In the genomic region with DNA sequence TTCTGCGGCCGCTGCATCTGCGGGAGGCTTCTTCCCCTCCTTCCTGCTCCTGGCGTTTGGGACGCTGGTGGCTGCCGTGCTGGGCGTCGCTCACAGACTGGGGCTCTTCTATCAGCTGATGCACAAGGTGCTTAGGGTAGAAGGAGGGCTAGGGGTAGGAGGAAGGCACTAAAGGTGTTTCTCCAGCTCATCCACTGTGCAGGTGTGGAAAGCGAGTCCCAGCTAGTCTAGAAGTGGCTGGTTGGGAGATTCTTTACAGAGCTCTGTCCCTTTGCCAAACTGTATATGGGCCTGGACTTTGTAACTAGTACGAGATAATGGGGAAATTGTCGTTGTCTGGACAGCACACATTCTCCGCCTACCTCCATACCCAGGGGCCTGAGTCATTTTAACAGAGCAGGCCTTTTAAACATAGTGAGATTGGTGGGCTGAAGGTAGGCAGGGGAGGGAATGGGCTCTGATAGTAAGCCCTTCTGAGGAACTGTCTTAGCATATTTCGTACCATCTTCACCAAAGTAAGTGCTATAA, we compare ENCODE assay signal across 8 mouse cellular contexts. TPM values are rescaled to one million over a fixed set of nuclear protein-coding genes. Genes with fewer than 3 reads are reported as not detected.
A peak's percentile ranks its signal among the peaks of the same experiment; 100 is the strongest.
DNase-seq lines count a peak whose midpoint lies in the region; ATAC-seq and TF ChIP-seq lines count a peak whose summit lies in the region.

No protein-coding gene starts in this region.

- peak; percentile 50 for ATAC-seq in embryonic facial prominence, embryonic 11.5 days (replicated peaks; ENCODE audit: insufficient number of reproducible peaks, low FRiP score, low TSS enrichment, low read depth)
- ATAC-seq in neural tube, embryonic 13.5 days (ENCODE audit: low read depth): peak; percentile 57

- peak overlapping the region; percentile 95 for H3K27ac ChIP-seq in liver, adult 2 months (replicated peaks; ENCODE audit: insufficient read depth, low read depth, low read length)
- 0 out of 2 replicates have a peak overlapping the region, but pooled peaks have one; percentile 43 for H3K27ac ChIP-seq in embryonic facial prominence, embryonic 11.5 days (replicated peaks; ENCODE audit: low read depth, low read length)
- H3K27ac ChIP-seq in neural tube, embryonic 13.5 days (replicated peaks): peak overlapping the region; percentile 81

- TF ChIP-seq POLR2A in liver, adult 2 months (IDR thresholded peaks at IDR 0.05; ENCODE audit: extremely low read depth, insufficient read depth, low read length): no peak

- no peaks in the 10 kb centered on the region for H3K27me3 ChIP-seq in liver, adult 2 months (ENCODE audit: control insufficient read depth, insufficient read depth, low read length)
- no peaks in the 10 kb centered on the region for H3K27me3 ChIP-seq in embryonic facial prominence, embryonic 11.5 days (ENCODE audit: control insufficient read depth, insufficient read depth, low read length)
- H3K27me3 ChIP-seq in neural tube, embryonic 13.5 days: no peaks in the 10 kb centered on the region

- 8% methylated on average over 13 of the region's 13 CpGs for WGBS in liver, adult 2 months
- WGBS in embryonic facial prominence, embryonic 11.5 days: 16% methylated on average over 13 of the region's 13 CpGs
- WGBS in large intestine, adult 2 months: 3% methylated on average over 13 of the region's 13 CpGs
- 15% methylated on average over 13 of the region's 13 CpGs for WGBS in neural tube, embryonic 13.5 days

- H3K4me3 ChIP-seq in liver, adult 2 months (ENCODE audit: insufficient read depth, low read depth, low read length): peak overlapping the region; percentile 84
- H3K4me3 ChIP-seq in embryonic facial prominence, embryonic 11.5 days (ENCODE audit: low read depth, low read length): peak overlapping the region; percentile 54
- H3K4me3 ChIP-seq in neural tube, embryonic 13.5 days: peak overlapping the region; percentile 64

- no peaks in the 10 kb centered on the region for H3K9me3 ChIP-seq in embryonic facial prominence, embryonic 11.5 days (replicated peaks; ENCODE audit: control insufficient read depth, low read length)
- H3K9me3 ChIP-seq in neural tube, embryonic 13.5 days: no peaks in the 10 kb centered on the region

- peaks cover 6% of the 10 kb centered on the region; the same call in 1 of the 2 replicates for H3K36me3 ChIP-seq in liver, adult 2 months (ENCODE audit: control insufficient read depth, insufficient read depth, low read length)
- H3K36me3 ChIP-seq in embryonic facial prominence, embryonic 11.5 days (replicated peaks; ENCODE audit: control insufficient read depth, insufficient read depth, low read depth, low read length): no peaks in the 10 kb centered on the region
- H3K36me3 ChIP-seq in neural tube, embryonic 13.5 days: peaks cover 32% of the 10 kb centered on the region

- H3K4me1 ChIP-seq in liver, adult 2 months (ENCODE audit: control insufficient read depth, insufficient read depth, low read length): peaks cover 2% of the 10 kb centered on the region
- H3K4me1 ChIP-seq in embryonic facial prominence, embryonic 11.5 days (ENCODE audit: control insufficient read depth, insufficient read depth, low read length): no peaks in the 10 kb centered on the region
- H3K4me1 ChIP-seq in neural tube, embryonic 13.5 days (replicated peaks): peaks cover 16% of the 10 kb centered on the region

- peak overlapping the region; percentile 64 for H3K4me2 ChIP-seq in embryonic facial prominence, embryonic 11.5 days (ENCODE audit: low read depth, low read length)
- H3K4me2 ChIP-seq in neural tube, embryonic 13.5 days: peak overlapping the region; percentile 76

- peak overlapping the region; percentile 81 for H3K9ac ChIP-seq in liver, adult 2 months (ENCODE audit: low read depth, low read length)
- peak overlapping the region; percentile 70 for H3K9ac ChIP-seq in embryonic facial prominence, embryonic 11.5 days (replicated peaks; ENCODE audit: low read length)
- peak overlapping the region; percentile 81 for H3K9ac ChIP-seq in neural tube, embryonic 13.5 days

- no peaks in the 10 kb centered on the region for H3K79me2 ChIP-seq in liver, adult 2 months (ENCODE audit: control insufficient read depth, insufficient read depth, low read length)

- TF ChIP-seq CTCF in liver, adult 2 months (IDR thresholded peaks at IDR 0.05; ENCODE audit: low read depth, low read length): no peak

- peak; percentile 33 for DNase-seq in liver, adult 2 months (ENCODE audit: extremely low read depth, low read depth, low spot score)
- DNase-seq in liver: no peak
- DNase-seq in embryonic facial prominence, embryonic 11.5 days (ENCODE audit: low spot score): no peak
- peak; percentile 38 for DNase-seq in large intestine, adult 2 months (ENCODE audit: low read depth, low spot score)
- DNase-seq in right cerebral cortex, postnatal 25 days: no peak
- no peak for DNase-seq in adrenal gland, postnatal 4 days (ENCODE audit: low spot score in 2 of 2)
- DNase-seq in embryo, embryonic 11 days: no peak

RNA-seq across cellular contexts. Expression of a gene that starts 1.0 kb away (rescaled TPM):
- total RNA-seq in liver, adult 2 months (2014; rRNA removed): 27.2 and 28.4 TPM in 2 replicates
- polyA plus RNA-seq in liver, adult 2 months (2012; rRNA removed): 44.3 and 47.1 TPM in 2 replicates
- 28.3 and 32.1 TPM in 2 replicates for polyA plus RNA-seq in embryonic facial prominence, embryonic 11.5 days (2014; fragmentation: Nextera tagmentation; extraction: Ambion mirVana)
- 96.0 and 135 TPM in 2 replicates for polyA plus RNA-seq in large intestine, adult 2 months (2012; rRNA removed)
- 52.3 and 54.6 TPM in 2 replicates for polyA plus RNA-seq in neural tube, embryonic 13.5 days (2015; fragmentation: Nextera tagmentation; extraction: Ambion mirVana)
- total RNA-seq in adrenal gland, postnatal 4 days (2021): 10 to 100 TPM; 76.5 to 88.8 TPM

RNA-seq across cellular contexts. Expression of a gene that starts 16.6 kb away (rescaled TPM):
- 0.74 and 0.94 TPM in 2 replicates for total RNA-seq in liver, adult 2 months (2014; rRNA removed)
- 2.5 and 3.4 TPM in 2 replicates for polyA plus RNA-seq in liver, adult 2 months (2012; rRNA removed)
- 13.5 and 17.1 TPM in 2 replicates for polyA plus RNA-seq in embryonic facial prominence, embryonic 11.5 days (2014; fragmentation: Nextera tagmentation; extraction: Ambion mirVana)
- 10.9 and 11.3 TPM in 2 replicates for polyA plus RNA-seq in large intestine, adult 2 months (2012; rRNA removed)
- 4.3 and 4.4 TPM in 2 replicates for polyA plus RNA-seq in neural tube, embryonic 13.5 days (2015; fragmentation: Nextera tagmentation; extraction: Ambion mirVana)
- total RNA-seq in adrenal gland, postnatal 4 days (2021): 10 to 100 TPM; 41.2 to 44.2 TPM

RNA-seq across cellular contexts. Expression of a gene that starts 42.7 kb away (rescaled TPM):
- not detected in 2 replicates for total RNA-seq in liver, adult 2 months (2014; rRNA removed)
- not detected in 2 replicates for polyA plus RNA-seq in liver, adult 2 months (2012; rRNA removed)
- not detected in 2 replicates for polyA plus RNA-seq in embryonic facial prominence, embryonic 11.5 days (2014; fragmentation: Nextera tagmentation; extraction: Ambion mirVana)
- polyA plus RNA-seq in large intestine, adult 2 months (2012; rRNA removed): not detected in 2 replicates
- polyA plus RNA-seq in neural tube, embryonic 13.5 days (2015; fragmentation: Nextera tagmentation; extraction: Ambion mirVana): not detected in 2 replicates
- not detected for total RNA-seq in adrenal gland, postnatal 4 days (2021)

RNA-seq across cellular contexts. Expression of a gene that starts 57.9 kb away (rescaled TPM):
- total RNA-seq in liver, adult 2 months (2014; rRNA removed): not detected in 2 replicates
- not detected in 2 replicates for polyA plus RNA-seq in liver, adult 2 months (2012; rRNA removed)
- polyA plus RNA-seq in embryonic facial prominence, embryonic 11.5 days (2014; fragmentation: Nextera tagmentation; extraction: Ambion mirVana): not detected in 2 replicates
- not detected in 2 replicates for polyA plus RNA-seq in large intestine, adult 2 months (2012; rRNA removed)
- not detected in 2 replicates for polyA plus RNA-seq in neural tube, embryonic 13.5 days (2015; fragmentation: Nextera tagmentation; extraction: Ambion mirVana)
- not detected for total RNA-seq in adrenal gland, postnatal 4 days (2021)

Comparison
In these comparisons a context has a peak if more than half of its experiments do, and no peak if none do; other contexts are left out.
1. DNase-seq: peak in liver, adult 2 months (single experiment) and large intestine, adult 2 months (single experiment); none in liver (single experiment), embryonic facial prominence, embryonic 11.5 days (single experiment), right cerebral cortex, postnatal 25 days (single experiment), adrenal gland, postnatal 4 days (0 of 2) and embryo, embryonic 11 days (single experiment).
2. H3K27ac ChIP-seq: peak in every context shown above with its lines; median percentile 95 in liver, adult 2 months; 81 in neural tube, embryonic 13.5 days; 43 in embryonic facial prominence, embryonic 11.5 days.
3. Peak in every context shown above with its lines, with median percentiles within 50 percentile points of each other: H3K4me3 ChIP-seq and H3K9ac ChIP-seq.